27 mouse cellular contexts compared by ENCODE assay signal in genomic region chr13:107866825-107867224, GRCm38 (mm10).
DNase-seq lines count a peak whose midpoint lies in the region; ATAC-seq lines count a peak whose summit lies in the region.
"Had no signal": no experiment of that assay in that cellular context is flagged by ENCODE, and none has a peak within 500 bp of the region (broad histone marks: within the 10 kb centered on the region; RNA-seq: fewer than 3 reads in every experiment).

No protein-coding gene starts in this region.

- no peaks in the 10 kb centered on the region for H3K36me3 ChIP-seq in heart, embryonic 12.5 days
- H3K36me3 ChIP-seq: embryonic facial prominence, embryonic 12.5 days; embryonic facial prominence, embryonic 15.5 days; forebrain, embryonic 12.5 days; forebrain, embryonic 15.5 days; heart, embryonic 15.5 days; hindbrain, embryonic 12.5 days; hindbrain, embryonic 15.5 days; intestine, embryonic 15.5 days had no signal

- H3K9ac ChIP-seq in heart, embryonic 12.5 days: 0 out of 2 replicates have a peak overlapping the region, but pooled peaks have one; percentile 10
- H3K9ac ChIP-seq: embryonic facial prominence, embryonic 12.5 days; embryonic facial prominence, embryonic 15.5 days; forebrain, embryonic 12.5 days; forebrain, embryonic 15.5 days; heart, embryonic 15.5 days; hindbrain, embryonic 12.5 days; hindbrain, embryonic 15.5 days; intestine, embryonic 15.5 days had no signal

- peaks cover 36% of the 10 kb centered on the region for H3K4me1 ChIP-seq in heart, embryonic 12.5 days (replicated peaks)
- H3K4me1 ChIP-seq: embryonic facial prominence, embryonic 12.5 days; embryonic facial prominence, embryonic 15.5 days; intestine, embryonic 15.5 days had no signal

- no peak overlapping the region for H3K4me2 ChIP-seq in heart, embryonic 12.5 days
- H3K4me2 ChIP-seq: embryonic facial prominence, embryonic 12.5 days; embryonic facial prominence, embryonic 15.5 days; forebrain, embryonic 12.5 days; forebrain, embryonic 15.5 days; heart, embryonic 11.5 days; heart, embryonic 15.5 days; hindbrain, embryonic 12.5 days; hindbrain, embryonic 15.5 days; intestine, embryonic 15.5 days had no signal

- no peak overlapping the region for H3K4me3 ChIP-seq in heart, embryonic 12.5 days
- H3K4me3 ChIP-seq: embryonic facial prominence, embryonic 12.5 days; embryonic facial prominence, embryonic 15.5 days; forebrain, embryonic 12.5 days; forebrain, embryonic 15.5 days; heart, embryonic 15.5 days; hindbrain, embryonic 12.5 days; hindbrain, embryonic 15.5 days; intestine, embryonic 15.5 days had no signal

- no peaks in the 10 kb centered on the region for H3K27me3 ChIP-seq in heart, embryonic 12.5 days (replicated peaks)
- H3K27me3 ChIP-seq: embryonic facial prominence, embryonic 12.5 days; embryonic facial prominence, embryonic 15.5 days; forebrain, embryonic 12.5 days; forebrain, embryonic 15.5 days; heart, embryonic 15.5 days; hindbrain, embryonic 12.5 days; hindbrain, embryonic 15.5 days; intestine, embryonic 15.5 days had no signal

- H3K9me3 ChIP-seq in heart, embryonic 12.5 days (replicated peaks): no peaks in the 10 kb centered on the region
- H3K9me3 ChIP-seq: embryonic facial prominence, embryonic 12.5 days; embryonic facial prominence, embryonic 15.5 days; forebrain, embryonic 12.5 days; forebrain, embryonic 15.5 days; heart, embryonic 15.5 days; hindbrain, embryonic 12.5 days; hindbrain, embryonic 15.5 days; intestine, embryonic 15.5 days had no signal

- ATAC-seq in heart, embryonic 12.5 days (ENCODE audit: insufficient number of reproducible peaks, low FRiP score): no peak
- ATAC-seq in activated CD4-positive, CD25-positive, alpha-beta regulatory T cell, adult 4 months: peak; percentile 40
- peak; percentile 22 for ATAC-seq in inflammation-experienced regulatory T-cells, adult 6 months
- ATAC-seq in erythroid progenitor cell, adult 5-6 weeks (replicated peaks; ENCODE audit: low FRiP score, poor library complexity, severe bottlenecking): no peak
- ATAC-seq: CD4-positive, CD25-positive, alpha-beta regulatory T cell, adult 4 months; forebrain, embryonic 15.5 days; intestine, embryonic 15.5 days had no signal

- no peak for DNase-seq in heart, postnatal 4 days
- DNase-seq in naive thymus-derived CD4-positive, alpha-beta T cell, adult 2 months (ENCODE audit: low read depth): peak; percentile 41
- DNase-seq in cerebellum, postnatal 14 days: no peak
- DNase-seq in Muller cell, postnatal 12 days (ENCODE audit: inconsistent ontology term): no peak
- DNase-seq: adrenal gland, postnatal 10 days; B cell, adult 2 months; cerebellum, adult 11 months; cerebellum, adult 8-10 months; cerebellum, postnatal 10 days; gastrocnemius, postnatal 14 days; heart, postnatal 10 days; heart, postnatal 36 days; kidney, adult 11 months had no signal

- 82% methylated on average over 4 of the region's 4 CpGs for WGBS in heart, embryonic 12.5 days

- no peak overlapping the region for H3K27ac ChIP-seq in heart, embryonic 12.5 days (ENCODE audit: poor library complexity, severe bottlenecking)
- H3K27ac ChIP-seq: embryonic facial prominence, embryonic 12.5 days; embryonic facial prominence, embryonic 15.5 days; forebrain, embryonic 12.5 days; forebrain, embryonic 15.5 days; heart, embryonic 15.5 days; hindbrain, embryonic 12.5 days; hindbrain, embryonic 15.5 days; intestine, embryonic 15.5 days had no signal

Comparison
In these comparisons a context has a peak if more than half of its experiments do, and no peak if none do; other contexts are left out.
1. ATAC-seq: peak in activated CD4-positive, CD25-positive, alpha-beta regulatory T cell, adult 4 months (single experiment) and inflammation-experienced regulatory T-cells, adult 6 months (single experiment); none in heart, embryonic 12.5 days (single experiment) and erythroid progenitor cell, adult 5-6 weeks (single experiment).